Mouse (Mus musculus) neural tube, embryonic 15.5 days (tissue): ENCODE measurements at regions not wholly inside any gene's neighbourhood (a gene's known extent, or its start where the extent isn't known, plus 50 kb on each side); places are given as distances from the start of the nearest gene placed in this dataset.

Source experiments
- ATAC-seq: fragments of 200-750 bp; cut with Nextera tagmentation; 2 replicates; pipeline ENCODE4 v1.8.0; 2017; ENCODE audit warnings: mild to moderate bottlenecking, moderate TSS enrichment, moderate library complexity; ENCODE audit not compliant: low FRiP score
- H3K27ac ChIP-seq: fragments of 300-500 bp; sonication (generic); replicated peaks from 2 replicates; pipeline ENCODE4 v1.5.1; 2015; ENCODE audit warnings: mild to moderate bottlenecking, inconsistent platforms
- H3K27me3 ChIP-seq: fragments of 300-500 bp; sonication (generic); replicated peaks from 2 replicates; pipeline ENCODE4 v1.6.1; 2015; ENCODE audit warnings: inconsistent platforms
- H3K36me3 ChIP-seq: fragments of 300-500 bp; sonication (generic); 2 replicates; pipeline ENCODE4 v1.6.1; 2015; ENCODE audit warnings: inconsistent platforms
- H3K4me1 ChIP-seq: fragments of 300-500 bp; sonication (generic); 2 replicates; pipeline ENCODE4 v1.6.1; 2015; ENCODE audit warnings: inconsistent platforms
- H3K4me2 ChIP-seq: fragments of 300-500 bp; sonication (generic); 2 replicates; pipeline ENCODE4 v1.6.1; 2015; ENCODE audit warnings: inconsistent platforms, mild to moderate bottlenecking, moderate library complexity
- H3K4me3 ChIP-seq: fragments of 300-500 bp; sonication (generic); replicated peaks from 2 replicates; pipeline ENCODE4 v1.5.1; 2015; ENCODE audit warnings: mild to moderate bottlenecking, inconsistent platforms
- H3K9ac ChIP-seq: fragments of 300-500 bp; sonication (generic); replicated peaks from 2 replicates; pipeline ENCODE4 v1.6.1; 2015; ENCODE audit warnings: mild to moderate bottlenecking, inconsistent platforms
- H3K9me3 ChIP-seq: fragments of 300-500 bp; sonication (generic); replicated peaks from 2 replicates; pipeline ENCODE4 v1.6.1; 2016; ENCODE audit warnings: inconsistent platforms
- WGBS: fragments of 180-500 bp; shearing (Covaris S2); methylation state at CpG from one replicate; pipeline ENCODE4 v1.1.7; 2015; ENCODE audit warnings: mixed read lengths; 5-methylcytosine and 5-hydroxymethylcytosine counted together

GRCm38 (mm10) chr3:37846191-37847003 is 122.1 kb upstream of the Gm5148 start:
- no peaks in the 10 kb centered on the region for H3K4me1 ChIP-seq
- H3K36me3 ChIP-seq: no peaks in the 10 kb centered on the region
- H3K4me2 ChIP-seq: no peak overlapping the region
- H3K9me3 ChIP-seq: no peaks in the 10 kb centered on the region
- H3K4me3 ChIP-seq: no peak overlapping the region
- ATAC-seq: no peak
- 73% methylated on average over 3 of the region's 3 CpGs for WGBS
- no peak overlapping the region for H3K27ac ChIP-seq
- no peak overlapping the region for H3K9ac ChIP-seq
- no peaks in the 10 kb centered on the region for H3K27me3 ChIP-seq

GRCm38 (mm10) chr3:37845313-37846023 is 121.2 kb upstream of the Gm5148 start:
- Histone ChIP-seq H3K4me3 (no peak overlapping the region), H3K9me3 (no peaks in the 10 kb centered on the region), H3K27me3 (no peaks in the 10 kb centered on the region), H3K4me1 (no peaks in the 10 kb centered on the region), H3K36me3 (no peaks in the 10 kb centered on the region), H3K4me2 (no peak overlapping the region), H3K27ac (no peak overlapping the region), H3K9ac (no peak overlapping the region)
- ATAC-seq: no peak
- 83% methylated on average over 11 of the region's 11 CpGs for WGBS

DNA sequence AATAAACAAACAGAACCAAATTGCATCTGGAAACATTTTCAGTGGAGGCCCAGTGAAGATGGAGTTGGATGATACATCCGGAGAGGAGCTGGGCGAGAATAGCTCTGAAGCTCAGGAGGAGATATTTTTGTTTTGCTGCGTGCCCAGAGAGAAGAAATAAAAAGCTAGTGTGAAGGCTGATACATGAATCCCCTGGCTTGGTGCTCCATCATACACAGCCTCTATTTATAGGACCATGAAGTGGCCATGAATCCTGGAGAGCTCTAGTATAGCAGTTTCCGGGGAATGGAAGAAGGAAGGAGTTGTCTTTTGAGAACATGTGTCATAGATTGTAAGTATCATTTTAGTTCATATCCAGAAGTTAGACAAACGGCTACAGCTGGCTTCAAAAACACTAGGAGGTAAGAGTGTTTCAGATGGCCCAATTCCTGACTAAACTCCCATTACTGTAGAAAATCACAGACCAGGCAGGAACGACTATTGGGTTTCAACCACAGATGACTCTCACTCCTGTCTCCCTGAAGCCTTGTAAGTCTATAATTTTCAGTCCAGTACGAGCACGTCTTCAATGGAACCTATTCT is 120.5 kb upstream of the Gm5148 start:
- 87% methylated on average over 8 of the region's 8 CpGs for WGBS
- no peak overlapping the region for H3K4me2 ChIP-seq

GRCm38 (mm10) chr3:37842289-37842688 is 118.0 kb upstream of the Gm5148 start:
- ATAC-seq: no peak
- no peaks in the 10 kb centered on the region for H3K9me3 ChIP-seq
- WGBS: 68% methylated on average over 7 of the region's 7 CpGs

More for the DNA sequence above, 120.5 kb upstream of the Gm5148 start:
- Histone ChIP-seq H3K27ac (no peak overlapping the region), H3K4me1 (no peaks in the 10 kb centered on the region), H3K9me3 (no peaks in the 10 kb centered on the region), H3K4me3 (no peak overlapping the region), H3K27me3 (no peaks in the 10 kb centered on the region), H3K9ac (no peak overlapping the region), H3K36me3 (no peaks in the 10 kb centered on the region)
- ATAC-seq: no peak

DNA sequence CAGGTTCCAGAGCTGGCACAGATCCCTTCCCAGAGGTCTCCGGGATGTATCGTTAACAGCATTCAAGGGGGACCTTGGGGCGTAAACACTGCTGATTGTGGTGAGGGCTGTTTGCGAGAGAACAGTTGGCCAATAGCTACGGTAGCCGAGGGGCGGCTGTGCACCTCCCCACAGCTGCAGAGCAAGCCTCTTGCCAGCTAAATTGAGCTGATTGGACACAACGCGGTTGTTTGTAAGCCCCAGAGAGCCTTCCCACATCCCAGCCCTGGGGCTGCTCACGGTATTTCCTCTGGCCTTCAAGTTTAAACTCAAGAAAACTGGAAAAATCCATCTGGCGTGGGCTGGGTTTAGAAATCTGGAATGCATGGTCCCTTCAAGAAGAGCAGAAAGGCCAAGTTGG is 114.6 kb upstream of the Gm5148 start:
- Histone ChIP-seq H3K4me3 (no peak overlapping the region), H3K27me3 (no peaks in the 10 kb centered on the region), H3K4me1 (no peaks in the 10 kb centered on the region), H3K27ac (no peak overlapping the region), H3K9ac (no peak overlapping the region), H3K9me3 (no peaks in the 10 kb centered on the region), H3K36me3 (no peaks in the 10 kb centered on the region), H3K4me2 (no peak overlapping the region)
- ATAC-seq: no peak
- 64% methylated on average over 11 of the region's 11 CpGs for WGBS

More at GRCm38 (mm10) chr3:37842289-37842688, 118.0 kb upstream of the Gm5148 start:
- H3K4me2 ChIP-seq: no peak overlapping the region
- H3K4me3 ChIP-seq: no peak overlapping the region
- no peak overlapping the region for H3K27ac ChIP-seq
- H3K36me3 ChIP-seq: no peaks in the 10 kb centered on the region
- no peaks in the 10 kb centered on the region for H3K27me3 ChIP-seq
- no peak overlapping the region for H3K9ac ChIP-seq
- no peaks in the 10 kb centered on the region for H3K4me1 ChIP-seq

GRCm38 (mm10) chr3:37836749-37837148 is 112.5 kb upstream of the Gm5148 start:
- H3K9me3 ChIP-seq: no peaks in the 10 kb centered on the region

DNA sequence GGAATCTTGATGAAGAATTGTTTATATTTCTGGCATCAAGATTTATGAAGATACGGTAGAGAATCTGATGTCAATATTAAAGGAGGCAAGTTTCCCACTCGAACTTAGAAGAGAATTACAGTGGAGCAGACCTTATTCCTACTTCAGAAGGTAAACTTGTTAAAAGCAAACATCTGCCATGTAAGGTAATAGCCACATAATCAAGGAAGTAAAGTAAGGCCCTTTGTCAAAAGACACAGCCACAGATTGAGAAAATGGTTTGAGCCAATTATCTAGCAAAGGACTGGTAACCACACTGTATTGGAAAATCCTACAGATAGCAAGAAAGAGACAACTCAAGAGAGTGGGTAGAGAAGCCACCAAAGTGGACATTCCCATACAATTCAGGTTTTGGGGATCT is 111.4 kb upstream of the Gm5148 start:
- no peaks in the 10 kb centered on the region for H3K9me3 ChIP-seq
- no peak for ATAC-seq

More at GRCm38 (mm10) chr3:37836749-37837148, 112.5 kb upstream of the Gm5148 start:
- no peak overlapping the region for H3K9ac ChIP-seq
- H3K27ac ChIP-seq: no peak overlapping the region
- ATAC-seq: no peak
- WGBS: 92% methylated on average over 5 of the region's 5 CpGs
- no peaks in the 10 kb centered on the region for H3K27me3 ChIP-seq
- H3K4me2 ChIP-seq: no peak overlapping the region
- H3K4me1 ChIP-seq: no peaks in the 10 kb centered on the region
- H3K36me3 ChIP-seq: no peaks in the 10 kb centered on the region
- no peak overlapping the region for H3K4me3 ChIP-seq

GRCm38 (mm10) chr3:37835135-37835534 is 110.8 kb upstream of the Gm5148 start:
- no peaks in the 10 kb centered on the region for H3K9me3 ChIP-seq
- 81% methylated on average over 5 of the region's 5 CpGs for WGBS
- H3K27me3 ChIP-seq: no peaks in the 10 kb centered on the region
- H3K4me3 ChIP-seq: no peak overlapping the region
- no peaks in the 10 kb centered on the region for H3K36me3 ChIP-seq
- no peak overlapping the region for H3K27ac ChIP-seq
- ATAC-seq: no peak
- H3K9ac ChIP-seq: no peak overlapping the region
- H3K4me2 ChIP-seq: no peak overlapping the region
- H3K4me1 ChIP-seq: no peaks in the 10 kb centered on the region

More for the DNA sequence above, 111.4 kb upstream of the Gm5148 start:
- H3K27ac ChIP-seq: no peak overlapping the region
- no peak overlapping the region for H3K4me3 ChIP-seq
- H3K36me3 ChIP-seq: no peaks in the 10 kb centered on the region
- no peak overlapping the region for H3K9ac ChIP-seq
- H3K27me3 ChIP-seq: no peaks in the 10 kb centered on the region
- WGBS: 91% methylated on average over 2 of the region's 2 CpGs
- no peak overlapping the region for H3K4me2 ChIP-seq
- no peaks in the 10 kb centered on the region for H3K4me1 ChIP-seq

GRCm38 (mm10) chr3:37834626-37835025 is 110.3 kb upstream of the Gm5148 start:
- Histone ChIP-seq H3K36me3 (no peaks in the 10 kb centered on the region), H3K27me3 (no peaks in the 10 kb centered on the region), H3K9ac (no peak overlapping the region), H3K4me3 (no peak overlapping the region), H3K4me1 (no peaks in the 10 kb centered on the region), H3K27ac (no peak overlapping the region), H3K9me3 (no peaks in the 10 kb centered on the region), H3K4me2 (no peak overlapping the region)
- WGBS: 84% methylated on average over 3 of the region's 3 CpGs
- ATAC-seq: no peak

DNA sequence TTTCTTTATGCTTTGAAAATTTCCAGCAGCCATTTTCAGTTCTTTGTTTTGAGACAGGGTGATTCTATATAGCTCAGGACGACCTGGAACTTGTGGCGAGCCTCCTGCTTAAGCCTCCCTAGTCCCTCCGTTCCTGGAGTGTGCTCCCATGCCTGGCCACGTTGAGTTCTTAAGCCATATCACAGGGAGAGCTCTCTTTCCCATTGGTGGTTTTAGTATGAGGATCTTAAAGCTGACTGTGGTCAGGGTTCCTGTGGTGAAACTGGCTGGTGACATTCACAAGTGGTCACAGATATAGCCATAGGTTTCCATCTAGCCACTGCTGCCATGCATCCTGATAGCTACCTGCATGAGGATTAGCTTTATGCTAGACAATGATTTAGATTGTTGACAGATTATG is 109.1 kb upstream of the Gm5148 start:
- H3K27ac ChIP-seq: no peak overlapping the region
- no peak overlapping the region for H3K4me3 ChIP-seq
- no peaks in the 10 kb centered on the region for H3K36me3 ChIP-seq
- no peaks in the 10 kb centered on the region for H3K4me1 ChIP-seq
- no peaks in the 10 kb centered on the region for H3K27me3 ChIP-seq
- no peak for ATAC-seq
- 84% methylated on average over 4 of the region's 4 CpGs for WGBS
- no peaks in the 10 kb centered on the region for H3K9me3 ChIP-seq
- H3K9ac ChIP-seq: no peak overlapping the region
- no peak overlapping the region for H3K4me2 ChIP-seq

- no peaks in the 10 kb centered on the region for H3K36me3 ChIP-seq
- H3K27me3 ChIP-seq: no peaks in the 10 kb centered on the region
- no peak overlapping the region for H3K27ac ChIP-seq
- WGBS: 78% methylated on average over 1 of the region's 1 CpGs
- ATAC-seq: no peak
- H3K4me2 ChIP-seq: no peak overlapping the region
- H3K9me3 ChIP-seq: no peaks in the 10 kb centered on the region
- no peak overlapping the region for H3K9ac ChIP-seq
- H3K4me3 ChIP-seq: no peak overlapping the region
- no peaks in the 10 kb centered on the region for H3K4me1 ChIP-seq
Observed at GRCm38 (mm10) chr3:37827546-37827945, 103.3 kb upstream of the Gm5148 start.

GRCm38 (mm10) chr3:37825602-37826001 is 101.3 kb upstream of the Gm5148 start:
- Histone ChIP-seq H3K4me2 (no peak overlapping the region), H3K9me3 (no peaks in the 10 kb centered on the region), H3K4me1 (no peaks in the 10 kb centered on the region), H3K4me3 (no peak overlapping the region), H3K36me3 (no peaks in the 10 kb centered on the region), H3K27me3 (no peaks in the 10 kb centered on the region), H3K9ac (no peak overlapping the region), H3K27ac (no peak overlapping the region)
- WGBS: 94% methylated on average over 4 of the region's 4 CpGs
- no peak for ATAC-seq
